Mouse (Mus musculus) intestine, embryonic 15.5 days (tissue): Measurements from ENCODE around the gene Clk4. TPM values are rescaled to one million over a fixed set of nuclear protein-coding genes. Genes with fewer than 3 reads are reported as not detected.

ENCODE experiments used
- ATAC-seq: fragments of 200-750 bp; cut with Nextera tagmentation; 2 replicates; pipeline ENCODE4 v1.8.0; 2017; ENCODE audit warnings: moderate TSS enrichment, moderate library complexity
- H3K27ac ChIP-seq: fragments of 300-500 bp; sonication (generic); 2 replicates; pipeline ENCODE4 v1.5.1; 2015; ENCODE audit warnings: mild to moderate bottlenecking, inconsistent platforms
- H3K27me3 ChIP-seq: fragments of 300-500 bp; sonication (generic); replicated peaks from 2 replicates; pipeline ENCODE4 v1.6.1; 2015; ENCODE audit warnings: inconsistent platforms
- H3K36me3 ChIP-seq: fragments of 300-500 bp; sonication (generic); 2 replicates; pipeline ENCODE4 v1.6.1; 2015; ENCODE audit warnings: inconsistent platforms
- H3K4me1 ChIP-seq: fragments of 300-500 bp; sonication (generic); replicated peaks from 2 replicates; pipeline ENCODE4 v1.6.1; 2015; ENCODE audit warnings: inconsistent platforms
- H3K4me2 ChIP-seq: fragments of 300-500 bp; sonication (generic); replicated peaks from 2 replicates; pipeline ENCODE4 v1.6.1; 2015; ENCODE audit warnings: mild to moderate bottlenecking, inconsistent platforms
- H3K4me3 ChIP-seq: fragments of 300-500 bp; sonication (generic); replicated peaks from 2 replicates; pipeline ENCODE4 v1.5.1; 2015; ENCODE audit warnings: inconsistent platforms
- H3K9ac ChIP-seq: fragments of 300-500 bp; sonication (generic); 2 replicates; pipeline ENCODE4 v1.6.1; 2015; ENCODE audit warnings: inconsistent platforms
- H3K9me3 ChIP-seq: fragments of 300-500 bp; sonication (generic); 2 replicates; pipeline ENCODE4 v1.6.1; 2016; ENCODE audit warnings: inconsistent platforms
- whole genome bisulfite sequencing: fragments of 180-500 bp; shearing (Covaris S2); methylation state at CpG from one replicate; pipeline ENCODE4 v1.1.7; 2015; 5-methylcytosine and 5-hydroxymethylcytosine counted together
- polyA plus RNA-seq: library from polyadenylated mRNA; unstranded; fragments of >200 nt; fragmentation: Nextera tagmentation; extraction: Ambion mirVana; gene quantifications from 2 replicates; pipeline ENCODE4 v1.2.1, GENCODE M21; 2015

The Clk4 gene
- polyA plus RNA-seq, result 90.1 and 96.1 TPM in 2 replicates

- Histone ChIP-seq H3K9ac (peak within 1 kb of the TSS; percentile 98), H3K4me3 (peak within 1 kb of the TSS; percentile 91), H3K27me3 (no peaks in the 10 kb centered on the region), H3K9me3 (no peaks in the 10 kb centered on the region), H3K27ac (peak within 1 kb of the TSS; percentile 78), H3K4me2 (peak within 1 kb of the TSS; percentile 92), H3K4me1 (peaks cover 6% of the 10 kb centered on the region), H3K36me3 (no peaks in the 10 kb centered on the region)
- WGBS, result 82% methylated on average over 3 of the region's 3 CpGs
- no peak for ATAC-seq
These were observed at the start of gene Clk4 for GRCm38 (mm10) chr11:51261680-51262219. Clk4 (plus strand) TSS chr11:51261730.

- Histone ChIP-seq H3K9ac (no peak overlapping the region), H3K4me2 (no peak overlapping the region), H3K4me3 (no peak overlapping the region), H3K36me3 (no peaks in the 10 kb centered on the region), H3K27me3 (no peaks in the 10 kb centered on the region), H3K9me3 (no peaks in the 10 kb centered on the region), H3K27ac (no peak overlapping the region), H3K4me1 (no peaks in the 10 kb centered on the region)
- WGBS, result 77% methylated on average over 7 of the region's 7 CpGs
- no peak for ATAC-seq
These were observed 47.5 kb upstream of the Clk4 start for GRCm38 (mm10) chr11:51214021-51214420.

- Histone ChIP-seq H3K27me3 (no peaks in the 10 kb centered on the region), H3K36me3 (no peaks in the 10 kb centered on the region)
These were observed 42.0 kb upstream of the Clk4 start for GRCm38 (mm10) chr11:51219396-51219980.

GRCm38 (mm10) chr11:51220308-51220707, 41.2 kb upstream of the Clk4 start, which contains the start of gene Gm12569:
Gm12569 (plus strand) TSS chr11:51220473.
- Histone ChIP-seq H3K4me1 (no peaks in the 10 kb centered on the region), H3K9me3 (no peaks in the 10 kb centered on the region), H3K4me3 (no peak within 1 kb of the TSS), H3K27ac (no peak within 1 kb of the TSS), H3K9ac (no peak within 1 kb of the TSS), H3K27me3 (no peaks in the 10 kb centered on the region), H3K4me2 (no peak within 1 kb of the TSS), H3K36me3 (no peaks in the 10 kb centered on the region)
- no peak for ATAC-seq
- WGBS, result 90% methylated on average over 11 of the region's 11 CpGs

More at GRCm38 (mm10) chr11:51219396-51219980, 42.0 kb upstream of the Clk4 start:
- Histone ChIP-seq H3K27ac (no peak overlapping the region), H3K4me2 (no peak overlapping the region), H3K9me3 (no peaks in the 10 kb centered on the region), H3K4me3 (no peak overlapping the region), H3K9ac (no peak overlapping the region), H3K4me1 (no peaks in the 10 kb centered on the region)
- 84% methylated on average over 12 of the region's 12 CpGs for WGBS
- ATAC-seq, result no peak

DNA sequence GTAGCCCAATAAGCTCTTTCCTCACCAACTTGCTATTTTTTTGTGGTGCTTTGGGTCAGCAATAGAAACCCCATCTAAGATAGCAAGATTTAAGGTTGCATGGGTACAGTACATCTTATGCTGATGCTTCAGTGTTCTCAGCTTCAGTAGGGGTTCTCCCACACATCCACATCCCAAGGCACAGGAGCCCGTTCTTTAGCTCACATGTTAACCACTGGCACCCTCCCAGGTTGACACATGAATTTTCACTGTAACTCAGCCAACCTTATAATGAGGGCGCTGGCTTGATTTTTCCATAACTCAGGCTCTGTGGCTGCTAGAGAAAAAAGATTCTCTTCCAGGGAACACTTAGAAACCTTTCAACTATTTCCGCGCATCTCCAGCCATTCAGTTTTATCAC, 34.4 kb upstream of the Clk4 start:
- 86% methylated on average over 4 of the region's 4 CpGs for WGBS
- Histone ChIP-seq H3K4me2 (no peak overlapping the region), H3K4me3 (no peak overlapping the region), H3K9ac (no peak overlapping the region), H3K27me3 (no peaks in the 10 kb centered on the region), H3K4me1 (no peaks in the 10 kb centered on the region), H3K36me3 (no peaks in the 10 kb centered on the region), H3K27ac (no peak overlapping the region), H3K9me3 (no peaks in the 10 kb centered on the region)
- no peak for ATAC-seq

DNA sequence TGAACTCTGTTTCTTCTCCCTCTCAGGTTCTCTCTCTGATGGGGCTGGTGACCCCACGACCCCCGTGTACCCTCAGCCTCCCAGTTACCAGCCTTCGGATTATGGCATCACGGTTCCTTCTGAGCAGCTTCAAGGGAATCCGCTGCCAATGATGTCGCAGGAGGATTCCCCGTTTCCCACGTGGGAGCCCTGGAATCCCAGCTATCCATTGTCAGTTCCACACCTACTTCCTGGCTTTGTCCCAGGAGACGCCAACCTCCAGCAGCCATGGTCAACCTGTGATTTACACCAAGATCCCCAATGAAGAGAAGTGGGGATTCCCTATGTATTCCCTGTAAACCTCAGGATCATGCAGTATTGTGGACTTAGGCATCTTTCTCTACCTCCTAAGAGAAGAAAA, 26.9 kb upstream of the Clk4 start:
- no peak for ATAC-seq
- no peaks in the 10 kb centered on the region for H3K4me1 ChIP-seq
- no peak overlapping the region for H3K4me3 ChIP-seq
- no peaks in the 10 kb centered on the region for H3K9me3 ChIP-seq
- H3K9ac ChIP-seq, result no peak overlapping the region
- H3K27me3 ChIP-seq, result no peaks in the 10 kb centered on the region
- no peak overlapping the region for H3K27ac ChIP-seq
- no peak overlapping the region for H3K4me2 ChIP-seq
- no peaks in the 10 kb centered on the region for H3K36me3 ChIP-seq
- 83% methylated on average over 9 of the region's 9 CpGs for WGBS

DNA sequence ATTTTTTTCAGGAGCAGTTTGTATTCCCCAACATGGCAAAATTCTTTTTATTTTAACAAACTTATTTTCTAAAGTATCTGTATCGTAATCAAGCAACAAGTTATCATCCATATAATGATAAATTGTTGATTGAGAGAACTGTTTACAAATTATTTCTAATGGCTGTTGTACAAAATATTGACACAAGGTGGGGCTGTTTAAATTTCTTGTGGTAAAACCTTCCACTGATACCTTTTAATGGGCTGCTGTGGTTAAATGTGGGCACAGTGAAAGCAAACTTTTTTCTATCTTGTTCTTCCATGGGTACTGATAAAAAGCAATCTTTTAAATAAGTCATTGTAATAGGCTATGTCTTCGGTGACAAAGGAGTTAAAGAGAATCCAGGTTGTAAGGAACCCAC, 18.6 kb upstream of the Clk4 start:
- H3K27me3 ChIP-seq, result no peaks in the 10 kb centered on the region
- no peaks in the 10 kb centered on the region for H3K4me1 ChIP-seq
- no peak overlapping the region for H3K27ac ChIP-seq
- no peaks in the 10 kb centered on the region for H3K9me3 ChIP-seq
- H3K4me2 ChIP-seq, result no peak overlapping the region
- no peaks in the 10 kb centered on the region for H3K36me3 ChIP-seq
- WGBS, result 91% methylated on average over 2 of the region's 2 CpGs
- H3K4me3 ChIP-seq, result no peak overlapping the region
- H3K9ac ChIP-seq, result no peak overlapping the region
- ATAC-seq, result no peak

- no peak for ATAC-seq
- H3K9me3 ChIP-seq, result no peaks in the 10 kb centered on the region
- H3K4me1 ChIP-seq, result no peaks in the 10 kb centered on the region
- H3K27ac ChIP-seq, result no peak overlapping the region
- no peak overlapping the region for H3K9ac ChIP-seq
- H3K4me2 ChIP-seq, result no peak overlapping the region
- H3K36me3 ChIP-seq, result no peaks in the 10 kb centered on the region
- H3K27me3 ChIP-seq, result no peaks in the 10 kb centered on the region
- WGBS, result 83% methylated on average over 4 of the region's 4 CpGs
- H3K4me3 ChIP-seq, result no peak overlapping the region
These were observed 4.5 kb upstream of the Clk4 start for GRCm38 (mm10) chr11:51257006-51257405.

GRCm38 (mm10) chr11:51262342-51263285, 1.1 kb downstream of the Clk4 start, which contains the start of gene BC049762:
BC049762 (minus strand) TSS chr11:51263046.
- Histone ChIP-seq H3K27me3 (no peaks in the 10 kb centered on the region), H3K36me3 (no peaks in the 10 kb centered on the region), H3K4me2 (peak within 1 kb of the TSS; percentile 92), H3K4me3 (peak within 1 kb of the TSS; percentile 91), H3K9ac (peak within 1 kb of the TSS; percentile 98), H3K27ac (peak within 1 kb of the TSS; percentile 94), H3K9me3 (no peaks in the 10 kb centered on the region), H3K4me1 (peaks cover 6% of the 10 kb centered on the region)
- 7% methylated on average over 57 of the region's 57 CpGs for WGBS
- ATAC-seq, result peak; percentile 97

DNA sequence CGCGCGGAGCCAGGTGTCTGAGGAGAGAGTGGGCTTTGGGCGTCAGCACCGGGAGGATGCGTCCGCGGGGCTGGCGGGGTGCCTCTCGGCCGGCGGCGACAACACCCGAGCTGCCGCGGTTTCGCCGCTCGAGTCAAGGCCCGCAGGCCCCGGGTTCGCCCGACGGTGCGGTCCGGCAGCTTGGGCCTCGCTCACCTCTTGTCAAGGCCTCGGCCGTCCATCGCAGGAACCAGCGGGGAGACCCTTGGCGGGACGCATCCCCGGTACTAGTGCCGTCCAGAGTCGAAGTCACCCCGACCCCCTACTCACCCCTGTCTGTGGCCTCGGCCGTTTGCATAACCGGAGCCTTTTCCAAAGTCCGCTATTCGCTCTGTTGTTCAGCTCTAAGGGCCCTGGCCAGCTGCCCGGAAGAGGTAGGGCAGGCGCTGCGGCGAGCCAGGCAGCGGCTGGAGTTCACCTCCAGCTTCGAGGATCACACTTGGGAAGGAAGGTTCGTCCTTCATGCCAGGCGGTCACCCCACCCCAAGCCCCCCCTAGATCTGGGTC, 1.8 kb downstream of the Clk4 start:
- under 1% methylated on average over 47 of the region's 50 CpGs for WGBS
- ATAC-seq, result peak; percentile 68

DNA sequence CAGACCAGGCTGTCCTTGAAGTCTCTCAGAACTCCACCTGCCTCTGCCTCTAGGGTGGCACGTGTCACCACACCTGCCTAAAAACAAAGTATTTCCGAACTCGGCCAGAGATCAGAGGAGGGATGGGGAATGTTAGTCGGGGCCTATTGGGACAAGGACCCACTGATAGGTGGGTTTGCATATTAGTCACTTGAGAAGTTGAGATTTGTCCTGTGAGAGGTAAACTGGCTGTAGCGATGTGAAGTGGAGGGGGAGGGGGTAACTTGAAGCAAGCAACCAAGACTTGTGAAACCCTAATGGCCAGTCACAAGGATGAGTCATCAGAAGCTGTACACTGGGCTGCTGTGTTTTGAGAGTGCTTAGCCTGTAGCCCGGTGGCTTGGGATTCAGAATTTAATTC, 2.8 kb downstream of the Clk4 start:
- H3K27me3 ChIP-seq, result no peaks in the 10 kb centered on the region
- no peaks in the 10 kb centered on the region for H3K36me3 ChIP-seq
- 0 out of 2 replicates have a peak, but pooled peaks have one; percentile 24 for ATAC-seq
- peak overlapping the region; percentile 70 for H3K4me2 ChIP-seq
- peaks cover 6% of the 10 kb centered on the region for H3K4me1 ChIP-seq
- H3K4me3 ChIP-seq, result peak overlapping the region; percentile 91
- H3K9me3 ChIP-seq, result no peaks in the 10 kb centered on the region
- peak overlapping the region; percentile 24; the same call in 1 of the 2 replicates for H3K9ac ChIP-seq
- WGBS, result 12% methylated on average over 6 of the region's 6 CpGs
- H3K27ac ChIP-seq, result peak overlapping the region; percentile 25; the same call in 1 of the 2 replicates

More for the DNA sequence above, 1.8 kb downstream of the Clk4 start:
- Histone ChIP-seq H3K27me3 (no peaks in the 10 kb centered on the region), H3K4me1 (peaks cover 6% of the 10 kb centered on the region), H3K27ac (peak overlapping the region; percentile 94), H3K4me3 (peak overlapping the region; percentile 91), H3K9me3 (no peaks in the 10 kb centered on the region), H3K9ac (peak overlapping the region; percentile 98), H3K36me3 (no peaks in the 10 kb centered on the region), H3K4me2 (peak overlapping the region; percentile 70)

DNA sequence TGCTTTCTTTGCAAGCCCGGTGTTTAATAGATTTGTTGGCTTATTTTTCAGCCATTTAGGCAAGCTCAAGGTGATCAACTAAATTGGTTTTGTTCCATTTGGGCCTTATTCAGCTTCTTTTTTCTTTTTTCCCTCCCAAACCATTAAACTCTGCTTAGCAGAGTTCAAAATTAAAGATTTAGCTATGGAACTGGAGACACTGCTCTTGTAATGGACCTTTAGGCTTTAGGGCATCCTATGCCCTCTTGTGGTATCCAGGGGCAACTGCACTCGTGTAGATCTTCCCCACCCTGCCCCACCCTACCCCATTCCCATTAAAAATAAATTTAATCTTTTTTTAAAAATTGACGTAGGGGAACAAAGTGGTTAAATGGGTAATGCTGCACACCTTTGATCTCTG, 3.8 kb downstream of the Clk4 start:
- no peak for ATAC-seq
- Histone ChIP-seq H3K4me2 (peak overlapping the region; percentile 70), H3K9ac (no peak overlapping the region), H3K4me3 (0 out of 2 replicates have a peak overlapping the region, but pooled peaks have one; percentile 91), H3K9me3 (no peaks in the 10 kb centered on the region), H3K36me3 (0 out of 2 replicates have a peak, but pooled peaks cover 3% of the 10 kb centered on the region), H3K4me1 (peaks cover 6% of the 10 kb centered on the region), H3K27ac (no peak overlapping the region), H3K27me3 (no peaks in the 10 kb centered on the region)
- 46% methylated on average over 3 of the region's 3 CpGs for WGBS
